Mouse (Mus musculus): ENCODE data around the gene Thsd4.

DNA sequence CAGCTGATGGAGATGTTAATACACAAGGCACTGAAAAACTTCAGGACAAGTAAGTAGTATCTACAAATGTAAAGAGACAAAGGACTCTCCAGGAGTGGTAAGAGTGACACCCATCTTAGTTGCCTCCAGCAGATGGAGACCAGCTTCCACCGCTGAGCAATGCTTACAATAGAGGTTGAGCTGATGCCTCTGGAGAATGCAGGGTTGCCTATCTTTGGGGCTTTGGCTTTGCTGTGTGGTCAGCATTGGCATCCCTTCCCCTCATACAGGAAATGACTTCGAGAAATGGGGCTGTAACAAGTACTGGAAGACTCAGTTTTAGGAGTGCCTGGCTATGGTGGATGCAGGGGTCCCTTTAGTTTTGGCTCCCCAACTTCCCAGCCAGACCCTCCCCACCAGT, 495.1 kb downstream of the Thsd4 start:
- TF ChIP-seq GATA1 (IDR thresholded peaks at IDR 0.05; ENCODE audit: borderline replicate concordance, low read length) (no peak), FLI1 (IDR thresholded peaks at IDR 0.05; ENCODE audit: low read length) (no peak)
